Mouse (Mus musculus) forebrain, embryonic 10.5 days (tissue): Measurements from ENCODE around the gene Ctsa. TPM values are rescaled to one million over a fixed set of nuclear protein-coding genes. Genes with fewer than 3 reads are reported as not detected.

ENCODE experiments used
- DNase-seq: peaks from one replicate; pipeline ENCODE4 v3.0.0-alpha.2; 2017; ENCODE audit warnings: low spot score; ENCODE audit errors: extremely low spot score
- H3K27ac ChIP-seq: fragments of 300-500 bp; sonication (generic); 2 replicates; pipeline ENCODE4 v1.5.1; 2016; ENCODE audit warnings: mild to moderate bottlenecking
- H3K27me3 ChIP-seq: fragments of 300-500 bp; sonication (generic); 2 replicates; pipeline ENCODE4 v1.6.1; 2016; ENCODE audit warnings: mild to moderate bottlenecking; ENCODE audit not compliant: poor library complexity, severe bottlenecking
- H3K36me3 ChIP-seq: fragments of 300-500 bp; sonication (generic); replicated peaks from 2 replicates; pipeline ENCODE4 v1.6.1; 2016; ENCODE audit warnings: mild to moderate bottlenecking, moderate library complexity
- H3K4me1 ChIP-seq: fragments of 300-500 bp; sonication (generic); 2 replicates; pipeline ENCODE4 v1.6.1; 2016
- H3K4me3 ChIP-seq: fragments of 300-500 bp; sonication (generic); 2 replicates; pipeline ENCODE4 v1.5.1; 2016; ENCODE audit warnings: mild to moderate bottlenecking, moderate library complexity
- H3K9me3 ChIP-seq: fragments of 300-500 bp; sonication (generic); 2 replicates; pipeline ENCODE4 v1.6.1; 2016; ENCODE audit warnings: mild to moderate bottlenecking, moderate library complexity
- WGBS: fragments of 180-500 bp; shearing (Covaris S2); methylation state at CpG from one replicate; pipeline ENCODE4 v1.1.7; 2016; 5-methylcytosine and 5-hydroxymethylcytosine counted together
- polyA plus RNA-seq: library from polyadenylated mRNA; unstranded; fragments of >200 nt; fragmentation: Nextera tagmentation; extraction: Ambion mirVana; gene quantifications from 2 replicates; pipeline ENCODE4 v1.2.1, GENCODE M21; 2016

Gene Ctsa
- polyA plus RNA-seq, 1 experiment from 2014 or later = 77.8 TPM

DNA sequence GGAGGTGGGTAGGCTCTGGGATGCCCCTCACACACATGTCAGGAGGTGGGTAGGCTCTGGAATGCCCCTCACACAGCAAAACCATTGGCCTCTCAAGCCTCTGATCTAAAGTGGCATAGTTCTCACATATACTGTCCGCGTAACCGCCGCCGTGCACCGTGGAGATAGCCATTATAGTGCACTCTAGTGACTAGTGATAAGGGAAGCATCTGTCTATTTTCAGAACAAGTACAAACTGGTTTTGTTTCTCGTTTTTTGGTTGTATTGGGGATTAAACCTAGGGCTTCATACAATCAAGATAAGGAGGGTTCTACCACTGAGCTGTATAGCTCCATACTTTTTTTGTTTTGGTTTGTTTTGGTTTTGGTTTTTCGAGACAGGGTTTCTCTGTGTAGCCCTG is 16.9 kb upstream of the Ctsa start:
- no peak overlapping the region for H3K27ac ChIP-seq
- no peaks in the 10 kb centered on the region for H3K9me3 ChIP-seq
- peaks cover 19% of the 10 kb centered on the region for H3K36me3 ChIP-seq
- DNase-seq = no peak
- H3K4me3 ChIP-seq = no peak overlapping the region
- H3K4me1 ChIP-seq = peaks cover 3% of the 10 kb centered on the region; the same call in 1 of the 2 replicates
- H3K27me3 ChIP-seq = no peaks in the 10 kb centered on the region
- 95% methylated on average over 8 of the region's 8 CpGs for WGBS

DNA sequence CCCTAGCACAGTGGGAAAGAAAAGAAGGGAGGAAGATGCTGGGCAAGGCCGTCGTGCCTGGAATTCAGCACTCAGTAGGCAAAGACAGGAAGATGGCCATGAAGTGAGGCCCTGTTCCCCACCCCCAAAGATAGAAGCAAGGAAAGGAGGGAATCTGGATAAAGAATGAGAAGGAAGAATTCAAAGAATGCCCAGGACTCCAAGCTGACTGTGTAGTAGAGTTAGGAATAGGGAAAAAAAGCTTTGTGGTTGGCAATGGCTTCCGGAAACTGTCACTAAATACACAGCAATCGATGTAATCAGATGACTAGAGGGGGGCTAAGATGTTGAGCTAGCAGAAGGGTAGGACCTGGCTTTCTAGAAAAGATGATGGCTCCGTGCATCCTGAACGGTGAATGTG is 15.5 kb upstream of the Ctsa start:
- H3K4me3 ChIP-seq = no peak overlapping the region
- DNase-seq = no peak
- peaks cover 29% of the 10 kb centered on the region for H3K36me3 ChIP-seq
- peaks cover 7% of the 10 kb centered on the region for H3K4me1 ChIP-seq
- no peaks in the 10 kb centered on the region for H3K9me3 ChIP-seq
- no peaks in the 10 kb centered on the region for H3K27me3 ChIP-seq
- H3K27ac ChIP-seq = no peak overlapping the region
- WGBS = 92% methylated on average over 6 of the region's 6 CpGs

DNA sequence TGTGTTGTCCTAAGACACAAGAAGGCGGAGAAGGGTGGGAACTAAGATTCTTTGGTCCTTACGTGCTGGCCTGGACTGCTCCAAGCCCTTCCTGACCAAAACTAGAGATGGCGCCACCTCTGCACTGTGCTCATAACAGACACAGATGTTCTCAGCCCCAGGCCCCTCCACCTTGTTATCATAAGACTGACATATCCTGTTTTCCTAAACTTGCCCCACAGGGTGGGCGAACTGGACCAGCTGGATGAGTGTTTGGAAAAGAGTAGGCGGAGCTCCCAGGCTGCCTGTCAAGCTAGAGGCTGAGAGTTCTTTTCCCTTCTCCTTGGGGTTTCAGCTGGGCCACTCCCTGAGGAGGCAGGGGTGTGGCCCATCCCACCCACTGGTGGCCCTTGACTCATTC is 15.0 kb upstream of the Ctsa start:
- Histone ChIP-seq H3K9me3 (no peaks in the 10 kb centered on the region), H3K27me3 (no peaks in the 10 kb centered on the region), H3K27ac (no peak overlapping the region), H3K4me1 (peaks cover 12% of the 10 kb centered on the region), H3K4me3 (no peak overlapping the region), H3K36me3 (peaks cover 28% of the 10 kb centered on the region)
- WGBS = 72% methylated on average over 5 of the region's 5 CpGs
- no peak for DNase-seq

DNA sequence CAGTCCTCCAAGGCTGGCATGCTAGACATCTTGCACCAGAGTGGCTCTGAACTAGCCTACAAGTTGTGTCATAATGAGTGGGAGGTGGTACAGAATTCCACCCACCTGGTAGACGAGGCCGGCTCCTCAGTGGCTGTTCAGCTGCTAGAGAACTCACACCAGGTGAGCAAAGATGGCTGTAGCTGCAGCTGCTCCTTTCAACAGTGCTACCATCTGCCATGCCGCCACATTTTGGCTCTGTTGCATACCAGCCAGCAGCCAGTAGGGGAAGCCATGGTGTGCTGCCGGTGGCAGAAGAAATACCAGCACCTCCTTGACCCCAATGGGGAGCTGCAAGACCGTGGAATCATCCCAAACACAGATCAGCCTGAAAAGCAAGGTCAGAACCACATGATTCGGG is 11.6 kb upstream of the Ctsa start:
- H3K27me3 ChIP-seq = no peaks in the 10 kb centered on the region
- no peak for DNase-seq
- no peak overlapping the region for H3K27ac ChIP-seq
- H3K9me3 ChIP-seq = no peaks in the 10 kb centered on the region
- peaks cover 24% of the 10 kb centered on the region for H3K4me1 ChIP-seq
- H3K36me3 ChIP-seq = peaks cover 38% of the 10 kb centered on the region
- H3K4me3 ChIP-seq = no peak overlapping the region
- WGBS = 90% methylated on average over 6 of the region's 6 CpGs

DNA sequence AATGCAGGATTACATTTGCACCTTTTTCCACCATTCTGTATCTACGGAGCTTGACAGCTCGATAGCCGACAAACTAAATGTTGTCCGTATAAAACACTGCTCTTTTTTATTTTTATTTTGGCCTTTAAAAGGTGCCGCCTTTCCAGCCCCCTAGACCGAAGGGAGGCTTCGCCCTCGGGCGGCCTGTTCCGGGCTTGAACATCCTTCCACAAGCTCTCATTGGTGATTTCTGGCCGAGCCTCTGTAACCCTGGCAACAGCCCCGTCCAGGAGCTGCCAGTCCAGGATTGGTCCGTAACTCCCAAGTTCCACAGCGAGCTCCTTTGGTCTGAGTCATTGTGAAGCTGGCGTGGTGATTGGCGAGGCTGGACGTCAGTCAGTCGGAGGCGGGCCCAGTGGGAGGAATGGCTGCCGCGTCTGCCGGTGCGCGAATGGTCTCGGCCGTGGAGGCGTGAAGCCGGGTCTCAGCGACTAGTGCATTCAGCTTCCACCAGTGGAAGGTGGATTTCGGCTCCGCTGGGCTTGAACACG is 10.0 kb upstream of the Ctsa start, which contains the start of gene Zswim1:
TSS of gene Zswim1 (plus strand) at position 51 of the 530 bp plus-strand sequence.
- peak; percentile 99 for DNase-seq
- Histone ChIP-seq H3K27ac (peak within 1 kb of the TSS; percentile 91), H3K9me3 (no peaks in the 10 kb centered on the region), H3K4me1 (peaks cover 26% of the 10 kb centered on the region), H3K27me3 (no peaks in the 10 kb centered on the region), H3K36me3 (peaks cover 54% of the 10 kb centered on the region), H3K4me3 (peak within 1 kb of the TSS; percentile 83)
- 1% methylated on average over 32 of the region's 32 CpGs for WGBS

DNA sequence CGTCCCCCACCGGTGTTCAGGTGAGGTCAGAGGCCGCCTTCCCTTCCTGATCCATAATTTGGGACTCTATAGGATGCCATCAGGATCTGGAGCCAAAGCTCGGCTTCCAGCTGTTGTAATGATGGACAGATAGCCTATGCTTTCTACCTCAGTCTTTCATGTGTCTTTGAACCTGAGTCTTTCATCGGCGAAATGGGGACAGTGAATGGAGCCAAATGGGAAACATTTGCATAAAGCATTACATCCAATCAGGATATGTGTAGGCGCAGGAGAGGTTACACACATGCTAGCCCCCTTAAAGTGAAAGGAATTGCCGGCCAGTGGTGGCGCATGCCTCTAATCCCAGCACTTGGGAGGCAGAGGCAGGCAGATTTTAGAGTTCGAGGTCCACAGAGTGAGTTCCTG is 9.5 kb upstream of the Ctsa start:
- Histone ChIP-seq H3K4me3 (peak overlapping the region; percentile 83), H3K9me3 (no peaks in the 10 kb centered on the region), H3K27me3 (no peaks in the 10 kb centered on the region), H3K4me1 (peaks cover 26% of the 10 kb centered on the region), H3K27ac (peak overlapping the region; percentile 91), H3K36me3 (peaks cover 59% of the 10 kb centered on the region)
- DNase-seq = no peak
- 2% methylated on average over 10 of the region's 10 CpGs for WGBS

DNA sequence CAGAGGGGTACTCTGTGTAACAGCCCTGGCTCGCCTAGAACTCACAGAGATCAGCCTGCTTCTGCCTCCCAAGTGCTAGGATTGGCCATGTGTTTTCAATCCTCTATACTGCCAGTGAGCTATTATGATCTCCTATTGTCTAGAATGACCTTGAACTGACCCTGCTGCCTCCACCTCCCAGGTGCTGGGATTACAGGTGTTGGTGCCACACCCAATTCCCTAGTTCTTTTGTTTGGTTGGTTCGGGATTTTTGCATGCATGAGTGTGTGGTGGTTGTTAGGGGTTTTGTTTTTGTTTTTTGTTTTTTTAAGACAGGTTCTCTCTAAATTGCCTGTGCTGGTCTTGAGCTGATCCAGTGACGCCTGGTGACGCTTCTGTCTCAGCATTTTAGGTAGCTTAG is 8.7 kb upstream of the Ctsa start:
- Histone ChIP-seq H3K27ac (no peak overlapping the region), H3K4me1 (peaks cover 26% of the 10 kb centered on the region), H3K4me3 (peak overlapping the region; percentile 83), H3K9me3 (no peaks in the 10 kb centered on the region), H3K27me3 (no peaks in the 10 kb centered on the region), H3K36me3 (peaks cover 67% of the 10 kb centered on the region)
- no peak for DNase-seq
- WGBS = 91% methylated on average over 4 of the region's 4 CpGs

DNA sequence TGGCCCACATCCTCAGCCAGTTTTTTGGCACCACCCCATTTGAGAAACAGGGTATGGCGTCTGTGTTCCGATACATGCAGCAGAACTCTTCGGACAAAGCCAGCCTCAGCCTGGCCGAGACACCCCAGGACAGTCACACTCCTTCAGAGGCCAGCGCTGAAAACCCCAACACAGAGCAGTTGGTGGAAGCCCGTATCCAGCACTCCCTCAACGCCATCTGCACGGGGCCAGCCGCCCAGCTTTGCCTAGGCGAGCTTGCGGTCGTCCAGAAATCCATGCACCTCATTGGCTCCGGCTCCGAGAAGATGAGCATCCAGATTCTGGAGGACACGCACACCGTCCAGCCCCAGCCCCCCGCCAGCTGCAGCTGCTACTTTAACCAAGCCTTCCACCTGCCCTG is 7.2 kb upstream of the Ctsa start:
- 93% methylated on average over 17 of the region's 17 CpGs for WGBS
- Histone ChIP-seq H3K4me3 (0 out of 2 replicates have a peak overlapping the region, but pooled peaks have one; percentile 5), H3K36me3 (peaks cover 60% of the 10 kb centered on the region), H3K27me3 (no peaks in the 10 kb centered on the region), H3K9me3 (no peaks in the 10 kb centered on the region), H3K4me1 (peaks cover 26% of the 10 kb centered on the region), H3K27ac (no peak overlapping the region)
- no peak for DNase-seq

DNA sequence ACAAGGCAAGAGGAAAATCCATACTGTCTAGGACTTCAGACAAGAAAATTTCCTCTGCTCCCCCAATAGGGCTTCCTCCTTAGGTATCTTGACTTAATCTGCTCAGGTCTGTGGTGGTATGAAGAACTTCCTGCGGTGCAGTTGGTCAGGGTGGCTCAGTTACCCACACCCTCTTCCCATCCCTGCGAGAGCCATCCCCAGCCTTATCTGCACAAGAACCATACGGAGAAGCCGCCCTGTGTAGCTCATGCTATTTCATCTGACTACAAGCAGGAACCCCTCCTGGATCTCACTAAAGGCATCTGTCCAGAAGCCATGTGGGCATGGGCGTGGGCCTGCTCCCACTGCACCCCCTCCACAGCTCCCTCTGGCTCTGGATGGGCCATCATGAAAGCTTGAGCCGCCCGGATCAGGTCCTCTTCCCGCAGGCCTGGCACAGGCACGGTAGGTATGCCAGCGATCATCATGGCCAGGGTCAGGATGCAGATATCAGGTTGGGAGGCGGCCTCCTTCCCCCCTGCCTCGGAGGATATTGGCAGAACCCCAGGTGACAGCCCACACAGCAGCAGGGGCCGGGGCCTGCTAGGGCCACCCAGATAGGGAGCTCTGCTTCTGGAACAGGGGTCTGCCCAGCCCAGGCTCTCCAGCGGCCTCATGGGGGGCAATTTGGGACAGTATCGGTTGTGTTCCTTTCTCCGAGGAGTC is 5.4 kb upstream of the Ctsa start:
- peaks cover under 1% of the 10 kb centered on the region; the same call in 1 of the 2 replicates for H3K27me3 ChIP-seq
- H3K36me3 ChIP-seq = peaks cover 47% of the 10 kb centered on the region
- 92% methylated on average over 16 of the region's 16 CpGs for WGBS
- peaks cover 22% of the 10 kb centered on the region for H3K4me1 ChIP-seq
- no peak overlapping the region for H3K4me3 ChIP-seq
- no peaks in the 10 kb centered on the region for H3K9me3 ChIP-seq
- DNase-seq = no peak
- no peak overlapping the region for H3K27ac ChIP-seq

DNA sequence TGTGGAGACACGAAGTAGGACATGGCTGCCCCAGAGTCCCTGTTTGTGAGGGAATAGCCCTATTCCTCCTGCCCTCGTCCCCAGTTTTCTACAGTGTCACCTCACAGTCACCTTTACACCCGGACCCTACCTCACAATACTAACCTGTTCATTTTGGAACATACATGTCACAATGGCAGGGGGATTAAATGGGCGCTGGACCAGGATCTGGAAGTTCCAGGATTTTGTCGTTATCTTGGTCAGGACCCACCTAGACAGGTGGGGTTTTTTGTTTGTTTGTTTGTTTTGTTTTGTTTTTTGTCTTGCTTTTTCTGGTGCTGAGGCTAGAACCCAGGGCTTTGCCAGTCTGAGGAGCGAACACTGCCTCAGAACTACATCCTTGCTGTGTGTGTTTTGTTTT is 4.2 kb upstream of the Ctsa start, which contains the start of gene Spata25:
TSS of gene Spata25 (minus strand) at position 101 of the 400 bp plus-strand sequence.
- no peaks in the 10 kb centered on the region for H3K9me3 ChIP-seq
- H3K4me1 ChIP-seq = peaks cover 25% of the 10 kb centered on the region
- H3K27ac ChIP-seq = no peak within 1 kb of the TSS
- H3K27me3 ChIP-seq = peaks cover 6% of the 10 kb centered on the region; the same call in 1 of the 2 replicates
- H3K4me3 ChIP-seq = no peak within 1 kb of the TSS
- peaks cover 47% of the 10 kb centered on the region for H3K36me3 ChIP-seq
- DNase-seq = no peak
- WGBS = 88% methylated on average over 6 of the region's 6 CpGs

DNA sequence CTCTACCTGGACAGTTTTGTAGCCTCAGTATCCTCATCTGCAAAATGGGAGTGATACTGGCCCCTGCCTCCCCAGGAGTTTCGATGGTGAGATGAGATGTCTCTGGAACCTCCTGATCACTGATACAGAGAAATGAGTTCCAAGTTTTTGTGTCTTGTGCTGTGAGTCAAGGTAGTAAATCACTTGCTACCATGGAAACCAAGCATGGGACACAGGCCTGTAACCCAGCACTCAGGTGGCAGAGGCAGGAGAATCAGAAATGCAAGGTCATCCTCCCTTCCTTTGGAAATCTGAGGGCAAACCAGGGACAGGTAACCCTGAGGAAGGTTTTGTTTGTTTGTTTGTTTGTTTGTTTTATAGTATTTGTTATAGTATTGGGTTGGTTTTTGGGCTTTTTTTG is 3.6 kb upstream of the Ctsa start:
- WGBS = 98% methylated on average over 1 of the region's 1 CpGs
- H3K9me3 ChIP-seq = no peaks in the 10 kb centered on the region
- H3K4me3 ChIP-seq = no peak overlapping the region
- H3K27me3 ChIP-seq = peaks cover 6% of the 10 kb centered on the region; the same call in 1 of the 2 replicates
- peaks cover 22% of the 10 kb centered on the region for H3K4me1 ChIP-seq
- no peak overlapping the region for H3K27ac ChIP-seq
- no peak for DNase-seq
- H3K36me3 ChIP-seq = peaks cover 47% of the 10 kb centered on the region

DNA sequence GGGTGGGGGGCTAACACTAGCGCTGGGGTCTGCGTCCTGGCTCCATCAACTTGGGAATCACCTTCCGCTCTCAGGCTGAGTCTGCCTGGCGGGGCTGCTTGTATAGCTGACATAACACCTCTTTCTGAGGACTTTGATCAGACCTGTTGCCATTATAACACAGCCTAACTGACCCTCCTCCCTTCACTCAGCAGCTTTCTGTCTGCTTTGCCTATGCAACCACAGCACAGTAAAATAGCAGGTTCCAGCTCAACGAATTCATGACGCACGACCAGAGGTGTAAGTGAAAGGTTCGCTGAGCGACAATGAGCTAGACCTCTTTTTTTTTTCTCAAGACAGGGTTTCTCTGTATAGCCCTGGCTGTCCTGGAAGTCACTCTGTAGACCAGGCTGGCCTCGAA is 1.6 kb upstream of the Ctsa start:
- peaks cover 35% of the 10 kb centered on the region for H3K4me1 ChIP-seq
- no peak for DNase-seq
- H3K27me3 ChIP-seq = peaks cover 6% of the 10 kb centered on the region; the same call in 1 of the 2 replicates
- H3K36me3 ChIP-seq = peaks cover 34% of the 10 kb centered on the region
- 90% methylated on average over 10 of the region's 10 CpGs for WGBS
- no peaks in the 10 kb centered on the region for H3K9me3 ChIP-seq
- H3K27ac ChIP-seq = no peak overlapping the region
- H3K4me3 ChIP-seq = no peak overlapping the region

DNA sequence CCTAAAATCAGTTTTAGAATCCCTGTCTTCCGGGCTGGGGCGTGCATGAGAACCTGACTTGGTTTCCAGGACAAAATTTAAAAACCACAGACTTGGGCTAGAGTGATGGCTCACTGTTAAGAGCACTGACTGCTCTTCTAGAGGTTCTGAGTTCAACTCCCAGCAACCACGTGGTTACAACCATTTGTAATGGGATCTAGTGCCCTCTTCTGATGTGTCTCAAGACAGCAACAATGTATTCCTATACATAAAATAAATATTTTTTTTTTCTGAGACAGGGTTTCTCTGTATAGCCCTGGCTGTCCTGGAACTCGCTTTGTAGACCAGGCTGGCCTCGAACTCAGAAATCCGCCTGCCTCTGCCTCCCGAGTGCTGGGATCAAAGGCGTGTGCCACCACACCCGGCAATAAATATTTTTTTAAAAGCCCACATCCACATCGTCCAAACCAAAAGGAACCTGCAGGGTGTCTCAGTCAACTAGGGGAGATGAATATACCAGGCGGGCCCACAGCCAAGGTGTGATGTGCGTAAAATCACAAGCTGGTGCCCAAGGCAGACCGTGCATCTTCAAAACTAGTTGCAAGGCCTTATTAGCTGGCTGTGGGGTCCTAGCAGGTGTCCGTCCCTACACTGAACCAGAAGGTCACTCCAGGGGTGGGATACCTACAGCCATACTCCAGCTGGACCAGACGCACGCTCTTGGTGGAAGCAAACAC is 483 bp upstream of the Ctsa start:
- WGBS = 68% methylated on average over 16 of the region's 16 CpGs
- peak overlapping the region; percentile 85 for H3K4me3 ChIP-seq
- peaks cover 32% of the 10 kb centered on the region for H3K36me3 ChIP-seq
- DNase-seq = no peak
- H3K27me3 ChIP-seq = peaks cover 6% of the 10 kb centered on the region; the same call in 1 of the 2 replicates
- H3K27ac ChIP-seq = peak overlapping the region; percentile 86
- no peaks in the 10 kb centered on the region for H3K9me3 ChIP-seq
- peaks cover 35% of the 10 kb centered on the region for H3K4me1 ChIP-seq
